24 mouse cellular contexts compared by ENCODE assay signal in genomic region chr10:42241775-42242174, GRCm38 (mm10). TPM values are rescaled to one million over a fixed set of nuclear protein-coding genes. Genes with fewer than 3 reads are reported as not detected.
DNase-seq lines count a peak whose midpoint lies in the region; ATAC-seq and TF ChIP-seq lines count a peak whose summit lies in the region.
"Had no signal": no experiment of that assay in that cellular context is flagged by ENCODE, and none has a peak within 500 bp of the region (broad histone marks: within the 10 kb centered on the region; RNA-seq: fewer than 3 reads in every experiment).

No protein-coding gene starts in this region.

- no peak overlapping the region for H3K4me2 ChIP-seq in heart, embryonic 16.5 days (ENCODE audit: low read depth, low read length)
- H3K4me2 ChIP-seq in midbrain, postnatal 0 days (ENCODE audit: low read depth, low read length, poor library complexity, severe bottlenecking): no peak overlapping the region
- no peak overlapping the region for H3K4me2 ChIP-seq in midbrain, embryonic 14.5 days (ENCODE audit: low read length)
- H3K4me2 ChIP-seq in liver, embryonic 16.5 days (ENCODE audit: low read depth, low read length): no peak overlapping the region
- H3K4me2 ChIP-seq: hindbrain, embryonic 14.5 days; intestine, embryonic 15.5 days; limb, embryonic 15.5 days; lung, embryonic 15.5 days; midbrain, embryonic 11.5 days had no signal

- no peak for ATAC-seq in heart, embryonic 16.5 days (replicated peaks; ENCODE audit: extremely low read depth, insufficient read depth, low FRiP score)
- ATAC-seq in midbrain, postnatal 0 days (ENCODE audit: low FRiP score): no peak
- no peak for ATAC-seq in midbrain, embryonic 14.5 days (ENCODE audit: low FRiP score, low TSS enrichment)
- ATAC-seq in liver, embryonic 16.5 days (ENCODE audit: low read depth): no peak
- ATAC-seq: intestine, embryonic 15.5 days had no signal

- 0 out of 2 replicates have a peak overlapping the region, but pooled peaks have one; percentile 14 for H3K27ac ChIP-seq in heart, embryonic 16.5 days (ENCODE audit: low read length)
- H3K27ac ChIP-seq in left cerebral cortex, adult 2 months: peak overlapping the region; percentile 13; the same call in 1 of the 2 replicates
- H3K27ac ChIP-seq in midbrain, postnatal 0 days (ENCODE audit: low read depth, low read length): no peak overlapping the region
- H3K27ac ChIP-seq in midbrain, embryonic 14.5 days (replicated peaks; ENCODE audit: low read depth, low read length): no peak overlapping the region
- 0 out of 2 replicates have a peak overlapping the region, but pooled peaks have one; percentile 8 for H3K27ac ChIP-seq in liver, embryonic 16.5 days (ENCODE audit: low read length)
- no peak overlapping the region for H3K27ac ChIP-seq in gastrocnemius, adult 2 months
- H3K27ac ChIP-seq: forebrain, embryonic 10.5 days; heart, embryonic 10.5 days; hindbrain, embryonic 14.5 days; intestine, embryonic 15.5 days; limb, embryonic 15.5 days; lung, embryonic 15.5 days; macrophage; stomach, postnatal 0 days had no signal

- H3K9ac ChIP-seq in heart, embryonic 16.5 days (ENCODE audit: low read length): no peak overlapping the region
- no peak overlapping the region for H3K9ac ChIP-seq in midbrain, postnatal 0 days (replicated peaks; ENCODE audit: low read length, poor library complexity, severe bottlenecking)
- H3K9ac ChIP-seq in midbrain, embryonic 14.5 days (replicated peaks; ENCODE audit: low read length): no peak overlapping the region
- H3K9ac ChIP-seq in liver, embryonic 16.5 days (ENCODE audit: low read depth, low read length): no peak overlapping the region
- H3K9ac ChIP-seq: hindbrain, embryonic 14.5 days; intestine, embryonic 15.5 days; limb, embryonic 15.5 days; lung, embryonic 15.5 days had no signal

- no peak overlapping the region for H3K4me3 ChIP-seq in heart, embryonic 16.5 days (ENCODE audit: low read length)
- H3K4me3 ChIP-seq in left cerebral cortex, adult 2 months: no peak overlapping the region
- H3K4me3 ChIP-seq in midbrain, postnatal 0 days (ENCODE audit: low read depth, low read length): no peak overlapping the region
- H3K4me3 ChIP-seq in midbrain, embryonic 14.5 days (replicated peaks; ENCODE audit: low read depth, low read length): no peak overlapping the region
- no peak overlapping the region for H3K4me3 ChIP-seq in liver, embryonic 16.5 days (ENCODE audit: low read depth, low read length)
- H3K4me3 ChIP-seq in gastrocnemius, adult 2 months: no peak overlapping the region
- H3K4me3 ChIP-seq: forebrain, embryonic 10.5 days; heart, embryonic 10.5 days; intestine, embryonic 15.5 days; limb, embryonic 15.5 days; lung, embryonic 15.5 days had no signal

- no peak for TF ChIP-seq CTCF in left cerebral cortex, adult 2 months (IDR thresholded peaks at IDR 0.05)
- no peak for TF ChIP-seq CTCF in midbrain, postnatal 0 days (IDR thresholded peaks at IDR 0.05)
- TF ChIP-seq CTCF in gastrocnemius, adult 2 months (IDR thresholded peaks at IDR 0.05): no peak

- H3K4me1 ChIP-seq in heart, embryonic 16.5 days (ENCODE audit: control insufficient read depth, insufficient read depth, low read length): peaks cover 40% of the 10 kb centered on the region
- H3K4me1 ChIP-seq in midbrain, postnatal 0 days (ENCODE audit: insufficient read depth, low read length): no peaks in the 10 kb centered on the region
- H3K4me1 ChIP-seq in midbrain, embryonic 14.5 days (ENCODE audit: control insufficient read depth, insufficient read depth, low read length): no peaks in the 10 kb centered on the region
- H3K4me1 ChIP-seq in liver, embryonic 16.5 days (ENCODE audit: control insufficient read depth, low read depth, low read length): peaks cover 76% of the 10 kb centered on the region

- intact Hi-C loops in heart, postnatal 14 days (cut with DNase I): no loop called here
- intact Hi-C loops in left cerebral cortex, adult 2 months (cut with DNase I): no loop called here
- intact Hi-C loops in gastrocnemius, adult 2 months (cut with DNase I): no loop called here

- DNase-seq in heart, postnatal 14 days: no peak
- peak in 1 of 2 experiments; percentile 27 for DNase-seq in left cerebral cortex, adult 2 months (ENCODE audit: extremely low spot score in 1 of 2, low spot score in 2 of 2)
- no peak for DNase-seq in left cerebral cortex, adult 11 months (ENCODE audit: low spot score)
- peak; percentile 39 for DNase-seq in midbrain, postnatal 0 days (ENCODE audit: low spot score)
- no peak for DNase-seq in midbrain, embryonic 14.5 days
- DNase-seq in gastrocnemius, adult 2 months: no peak
- DNase-seq: adrenal gland, postnatal 25 days; cerebellum, postnatal 10 days; kidney, adult 8-10 months; kidney, postnatal 10 days; retina, postnatal 1 day; thymus, adult 2 months; thymus, postnatal 4 days had no signal

- no peaks in the 10 kb centered on the region for H3K9me3 ChIP-seq in heart, embryonic 16.5 days (replicated peaks; ENCODE audit: control insufficient read depth, low read length)
- no peaks in the 10 kb centered on the region for H3K9me3 ChIP-seq in midbrain, postnatal 0 days (ENCODE audit: low read length)
- H3K9me3 ChIP-seq in midbrain, embryonic 14.5 days (ENCODE audit: control insufficient read depth, low read length): no peaks in the 10 kb centered on the region
- H3K9me3 ChIP-seq in liver, embryonic 16.5 days (replicated peaks; ENCODE audit: control insufficient read depth, low read length): no peaks in the 10 kb centered on the region
- H3K9me3 ChIP-seq: forebrain, embryonic 10.5 days; heart, embryonic 10.5 days; intestine, embryonic 15.5 days; limb, embryonic 15.5 days; lung, embryonic 15.5 days had no signal

- 63% methylated on average over 4 of the region's 4 CpGs for WGBS in heart, embryonic 16.5 days
- WGBS in midbrain, postnatal 0 days: 65% methylated on average over 4 of the region's 4 CpGs
- WGBS in midbrain, embryonic 14.5 days: 61% methylated on average over 4 of the region's 4 CpGs
- WGBS in liver, embryonic 16.5 days (ENCODE audit: insufficient replicate concordance): 81% methylated on average over 4 of the region's 4 CpGs

- H3K27me3 ChIP-seq in heart, embryonic 16.5 days (ENCODE audit: control insufficient read depth, insufficient read depth, low read length): no peaks in the 10 kb centered on the region
- no peaks in the 10 kb centered on the region for H3K27me3 ChIP-seq in midbrain, postnatal 0 days (ENCODE audit: insufficient read depth, low read length)
- no peaks in the 10 kb centered on the region for H3K27me3 ChIP-seq in midbrain, embryonic 14.5 days (ENCODE audit: control insufficient read depth, insufficient read depth, low read length)
- no peaks in the 10 kb centered on the region for H3K27me3 ChIP-seq in liver, embryonic 16.5 days (ENCODE audit: control insufficient read depth, insufficient read depth, low read depth, low read length)
- H3K27me3 ChIP-seq: intestine, embryonic 15.5 days; limb, embryonic 15.5 days; lung, embryonic 15.5 days had no signal

- no peaks in the 10 kb centered on the region for H3K36me3 ChIP-seq in heart, embryonic 16.5 days (ENCODE audit: control insufficient read depth, insufficient read depth)
- H3K36me3 ChIP-seq in midbrain, postnatal 0 days (ENCODE audit: insufficient read depth, low read length): no peaks in the 10 kb centered on the region
- no peaks in the 10 kb centered on the region for H3K36me3 ChIP-seq in midbrain, embryonic 14.5 days (ENCODE audit: control insufficient read depth, insufficient read depth, low read length)
- peaks cover 10% of the 10 kb centered on the region; the same call in 1 of the 2 replicates for H3K36me3 ChIP-seq in liver, embryonic 16.5 days (ENCODE audit: control insufficient read depth, insufficient read depth)
- H3K36me3 ChIP-seq: forebrain, embryonic 10.5 days; heart, embryonic 10.5 days; intestine, embryonic 15.5 days; limb, embryonic 15.5 days; lung, embryonic 15.5 days had no signal

RNA-seq across cellular contexts. Expression of gene Foxo3, which starts 34.8 kb away (rescaled TPM):
- polyA plus RNA-seq in heart, embryonic 16.5 days (2015; fragmentation: Nextera tagmentation; extraction: Ambion mirVana): 5.4 and 5.5 TPM in 2 replicates
- 10 to 100 TPM; 78.4 to 83.4 TPM for total RNA-seq in heart, postnatal 14 days (2021)
- total RNA-seq in left cerebral cortex, adult 2 months (2021): 10 to 100 TPM; 74.6 to 77.5 TPM
- 37.7 and 42.9 TPM in 2 replicates for total RNA-seq in midbrain, postnatal 0 days (2014; rRNA removed)
- polyA plus RNA-seq in midbrain, postnatal 0 days (2015; fragmentation: Nextera tagmentation; extraction: Ambion mirVana): 6.5 and 6.6 TPM in 2 replicates
- 6.0 and 8.3 TPM in 2 replicates for polyA plus RNA-seq in midbrain, embryonic 14.5 days (2014; fragmentation: Nextera tagmentation; extraction: Ambion mirVana)
- 12.7 and 13.7 TPM in 2 replicates for polyA plus RNA-seq in liver, embryonic 16.5 days (2015; fragmentation: Nextera tagmentation; extraction: Ambion mirVana)
- 10 to 100 TPM; 25.7 to 40.5 TPM for total RNA-seq in gastrocnemius, adult 2 months (2021)

Comparison
In these comparisons a context has a peak if more than half of its experiments do, and no peak if none do; other contexts are left out.
1. H3K27ac ChIP-seq: peak in heart, embryonic 16.5 days (single experiment), left cerebral cortex, adult 2 months (single experiment) and liver, embryonic 16.5 days (single experiment); none in midbrain, postnatal 0 days (single experiment), midbrain, embryonic 14.5 days (single experiment) and gastrocnemius, adult 2 months (single experiment).